Mouse (Mus musculus) kidney, postnatal 14 days (tissue): ENCODE results near the gene Ctnna3.

Experiments
- DNase-seq: peaks from one replicate; pipeline ENCODE4 v3.0.0; 2022; ENCODE audit warnings: mixed read lengths

Gene Ctnna3

GRCm38 (mm10) chr10:63541754-63542153 is 111.9 kb downstream of the Ctnna3 start:
- peak; percentile 50 for DNase-seq

- DNase-seq, result no peak
Observed at GRCm38 (mm10) chr10:63542493-63542892, 112.6 kb downstream of the Ctnna3 start.

GRCm38 (mm10) chr10:63566691-63567090 is 136.8 kb downstream of the Ctnna3 start:
- DNase-seq, result no peak

GRCm38 (mm10) chr10:63571561-63571960 is 141.7 kb downstream of the Ctnna3 start:
- no peak for DNase-seq

GRCm38 (mm10) chr10:63572866-63573265 is 143.0 kb downstream of the Ctnna3 start:
- no peak for DNase-seq

GRCm38 (mm10) chr10:63574100-63574609 is 144.3 kb downstream of the Ctnna3 start:
- peak; percentile 8 for DNase-seq

- peak; percentile 79 for DNase-seq
Observed at GRCm38 (mm10) chr10:63582608-63583007, 152.7 kb downstream of the Ctnna3 start.

GRCm38 (mm10) chr10:63583798-63584374 is 154.0 kb downstream of the Ctnna3 start:
- no peak for DNase-seq

- DNase-seq, result no peak
Observed at GRCm38 (mm10) chr10:63599417-63599816, 169.5 kb downstream of the Ctnna3 start.

- no peak for DNase-seq
Observed at GRCm38 (mm10) chr10:63601206-63601605, 171.3 kb downstream of the Ctnna3 start.

- DNase-seq, result no peak
Observed at GRCm38 (mm10) chr10:63628546-63628945, 198.6 kb downstream of the Ctnna3 start.

- DNase-seq, result no peak
Observed at GRCm38 (mm10) chr10:63633915-63634314, 204.0 kb downstream of the Ctnna3 start.

GRCm38 (mm10) chr10:63637987-63638386 is 208.1 kb downstream of the Ctnna3 start:
- no peak for DNase-seq

- no peak for DNase-seq
Observed at GRCm38 (mm10) chr10:63647300-63647699, 217.4 kb downstream of the Ctnna3 start.

GRCm38 (mm10) chr10:63650307-63650706 is 220.4 kb downstream of the Ctnna3 start:
- DNase-seq, result no peak

- DNase-seq, result no peak
Observed at GRCm38 (mm10) chr10:63652887-63653286, 223.0 kb downstream of the Ctnna3 start.

- DNase-seq, result no peak
Observed at GRCm38 (mm10) chr10:63653571-63653970, 223.7 kb downstream of the Ctnna3 start.

- no peak for DNase-seq
Observed at GRCm38 (mm10) chr10:63654560-63654959, 224.7 kb downstream of the Ctnna3 start.

- no peak for DNase-seq
Observed at GRCm38 (mm10) chr10:63676343-63676742, 246.4 kb downstream of the Ctnna3 start.

- no peak for DNase-seq
Observed at GRCm38 (mm10) chr10:63689233-63689632, 259.3 kb downstream of the Ctnna3 start.

GRCm38 (mm10) chr10:63689651-63690050 is 259.8 kb downstream of the Ctnna3 start:
- no peak for DNase-seq

GRCm38 (mm10) chr10:63692039-63692438 is 262.1 kb downstream of the Ctnna3 start:
- DNase-seq, result peak; percentile 12

- no peak for DNase-seq
Observed at GRCm38 (mm10) chr10:63710211-63710610, 280.3 kb downstream of the Ctnna3 start.

- no peak for DNase-seq
Observed at GRCm38 (mm10) chr10:63712530-63712929, 282.6 kb downstream of the Ctnna3 start.

GRCm38 (mm10) chr10:63714151-63714550 is 284.3 kb downstream of the Ctnna3 start:
- DNase-seq, result no peak
